Mouse (Mus musculus): ENCODE measurements around the gene Rin1. TPM values are rescaled to one million over a fixed set of nuclear protein-coding genes. Genes with fewer than 3 reads are reported as not detected.

Rin1 gene
- polyA plus RNA-seq, 1 experiment from 2014 or later, result 1.6 TPM

DNA sequence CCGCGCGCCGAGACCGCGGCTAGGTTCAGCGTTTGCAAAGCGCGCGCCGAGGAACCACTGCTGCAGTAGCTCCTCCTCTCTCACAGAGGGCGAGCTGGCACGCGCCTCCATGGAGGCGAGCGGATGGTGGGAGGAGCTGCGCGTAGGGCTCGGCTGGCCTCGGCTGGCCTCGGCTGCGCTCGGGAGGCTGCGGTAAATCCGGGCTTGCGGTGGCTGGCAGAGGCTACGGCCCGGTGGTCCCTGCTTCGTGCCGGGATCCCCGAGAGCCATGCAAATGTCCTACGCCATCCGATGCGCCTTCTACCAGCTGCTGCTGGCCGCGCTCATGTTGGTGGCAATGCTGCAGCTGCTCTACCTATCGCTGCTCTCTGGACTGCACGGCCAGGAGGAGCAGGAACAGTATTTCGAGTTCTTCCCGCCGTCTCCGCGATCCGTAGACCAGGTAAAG is 11.5 kb upstream of the Rin1 start, which contains the start of the genes B4gat1 and AC124502.3:
Gene B4gat1 (plus strand): TSS at position 118 of the 448 bp plus-strand sequence.
Gene AC124502.3 (plus strand): TSS at position 183 of the 448 bp plus-strand sequence.
- Histone ChIP-seq H3K36me3 (ENCODE audit: control insufficient read depth, insufficient read depth, low read length) (0 out of 2 replicates have a peak, but pooled peaks cover under 1% of the 10 kb centered on the region), H3K27ac (replicated peaks; ENCODE audit: low read depth, low read length) (peak within 1 kb of the TSS; percentile 86), H3K4me2 (ENCODE audit: low read length) (peak within 1 kb of the TSS; percentile 86), H3K9me3 (ENCODE audit: control insufficient read depth, low read length) (no peaks in the 10 kb centered on the region), H3K27me3 (ENCODE audit: control insufficient read depth, insufficient read depth, low read length) (no peaks in the 10 kb centered on the region), H3K4me1 (ENCODE audit: control insufficient read depth, insufficient read depth, low read length) (peaks cover 25% of the 10 kb centered on the region), H3K9ac (replicated peaks; ENCODE audit: low read length) (peak within 1 kb of the TSS; percentile 94), H3K4me3 (replicated peaks; ENCODE audit: low read depth, low read length) (peak within 1 kb of the TSS; percentile 89)
- DNase-seq, result peak; percentile 97
- ATAC-seq (ENCODE audit: low FRiP score, low TSS enrichment), result peak; percentile 92
- 1% methylated on average over 43 of the region's 44 CpGs for WGBS

DNA sequence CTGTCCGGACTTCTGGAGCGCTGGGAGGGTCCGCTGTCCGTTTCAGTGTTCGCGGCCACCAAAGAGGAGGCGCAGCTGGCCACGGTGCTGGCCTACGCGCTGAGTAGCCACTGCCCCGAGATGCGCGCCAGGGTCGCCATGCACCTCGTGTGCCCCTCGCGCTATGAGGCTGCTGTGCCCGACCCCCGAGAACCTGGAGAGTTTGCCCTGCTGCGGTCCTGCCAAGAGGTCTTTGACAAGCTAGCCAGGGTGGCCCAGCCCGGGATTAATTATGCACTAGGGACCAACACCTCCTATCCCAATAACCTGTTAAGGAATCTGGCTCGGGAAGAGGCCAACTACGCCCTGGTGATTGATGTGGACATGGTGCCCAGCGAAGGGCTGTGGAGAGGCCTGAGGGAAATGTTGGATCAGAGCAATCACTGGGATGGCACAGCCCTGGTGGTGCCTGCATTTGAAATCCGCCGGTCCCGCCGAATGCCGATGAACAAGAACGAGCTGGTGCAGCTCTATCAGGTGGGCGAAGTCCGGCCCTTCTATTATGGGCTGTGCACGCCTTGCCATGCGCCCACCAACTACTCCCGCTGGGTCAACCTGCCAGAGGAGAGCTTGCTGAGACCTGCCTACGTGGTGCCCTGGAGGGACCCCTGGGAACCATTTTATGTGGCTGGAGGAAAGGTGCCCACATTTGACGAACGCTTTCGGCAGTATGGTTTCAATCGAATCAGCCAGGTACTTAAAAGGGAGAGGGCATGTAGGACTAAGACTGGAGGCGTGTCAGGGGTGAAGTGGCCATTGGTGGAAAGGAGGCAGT is 10.8 kb upstream of the Rin1 start:
- 0 out of 2 replicates have a peak, but pooled peaks cover 4% of the 10 kb centered on the region for H3K36me3 ChIP-seq (ENCODE audit: control insufficient read depth, insufficient read depth, low read length)
- H3K9ac ChIP-seq (replicated peaks; ENCODE audit: low read length), result peak overlapping the region; percentile 94
- peak overlapping the region; percentile 89 for H3K4me3 ChIP-seq (replicated peaks; ENCODE audit: low read depth, low read length)
- 11% methylated on average over 41 of the region's 41 CpGs for WGBS
- H3K27me3 ChIP-seq (ENCODE audit: control insufficient read depth, insufficient read depth, low read length), result no peaks in the 10 kb centered on the region
- ATAC-seq (ENCODE audit: low FRiP score, low TSS enrichment), result no peak; the same call in 1 of the 2 replicates
- peak overlapping the region; percentile 86 for H3K27ac ChIP-seq (replicated peaks; ENCODE audit: low read depth, low read length)
- peak; percentile 28 for DNase-seq
- H3K9me3 ChIP-seq (ENCODE audit: control insufficient read depth, low read length), result no peaks in the 10 kb centered on the region
- peaks cover 25% of the 10 kb centered on the region for H3K4me1 ChIP-seq (ENCODE audit: control insufficient read depth, insufficient read depth, low read length)
- H3K4me2 ChIP-seq (ENCODE audit: low read length), result peak overlapping the region; percentile 86

DNA sequence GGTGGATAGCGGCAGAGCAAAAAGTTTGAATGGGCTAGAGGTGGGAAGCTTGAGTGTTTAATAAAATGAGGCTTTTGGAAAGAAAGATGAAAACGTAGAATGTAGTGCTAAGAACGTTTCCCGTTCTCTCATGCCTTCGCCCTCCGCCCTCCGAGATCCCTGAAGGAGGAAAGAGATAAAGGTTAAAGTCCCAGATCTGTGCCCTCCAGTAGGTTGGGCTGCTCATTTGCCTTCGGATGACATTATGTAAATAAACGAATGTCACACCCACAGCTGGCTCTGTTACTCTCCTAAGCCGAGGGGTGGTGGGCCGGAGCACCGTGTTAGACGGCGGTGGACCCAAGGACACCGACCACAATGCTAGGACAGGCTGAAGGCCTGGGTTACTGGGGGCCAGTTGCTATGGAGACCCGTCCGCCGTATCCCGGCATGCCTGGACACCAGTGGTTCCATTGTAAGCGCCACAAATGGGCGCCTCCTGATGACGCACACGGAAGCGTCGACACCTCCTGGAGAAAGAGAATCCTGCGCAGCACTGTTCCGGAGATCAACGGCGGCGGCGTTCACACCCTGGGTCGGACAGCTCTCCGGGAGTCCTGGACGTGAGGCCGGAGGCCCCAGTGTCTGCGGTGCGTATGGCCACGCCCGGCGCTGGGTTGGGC is 9.3 kb upstream of the Rin1 start, which contains the start of gene Brms1:
Gene Brms1 (plus strand): TSS at position 493 of the 662 bp plus-strand sequence.
- Histone ChIP-seq H3K36me3 (ENCODE audit: control insufficient read depth, insufficient read depth, low read length) (peaks cover 13% of the 10 kb centered on the region), H3K4me1 (ENCODE audit: control insufficient read depth, insufficient read depth, low read length) (peaks cover 25% of the 10 kb centered on the region), H3K27me3 (ENCODE audit: control insufficient read depth, insufficient read depth, low read length) (no peaks in the 10 kb centered on the region), H3K27ac (replicated peaks; ENCODE audit: low read depth, low read length) (peak within 1 kb of the TSS; percentile 70), H3K9me3 (ENCODE audit: control insufficient read depth, low read length) (no peaks in the 10 kb centered on the region), H3K4me3 (replicated peaks; ENCODE audit: low read depth, low read length) (peak within 1 kb of the TSS; percentile 89), H3K4me2 (ENCODE audit: low read length) (peak within 1 kb of the TSS; percentile 86), H3K9ac (replicated peaks; ENCODE audit: low read length) (peak within 1 kb of the TSS; percentile 94)
- peak; percentile 99 for DNase-seq
- 7% methylated on average over 40 of the region's 40 CpGs for WGBS
- ATAC-seq (ENCODE audit: low FRiP score, low TSS enrichment), result peak; percentile 76

DNA sequence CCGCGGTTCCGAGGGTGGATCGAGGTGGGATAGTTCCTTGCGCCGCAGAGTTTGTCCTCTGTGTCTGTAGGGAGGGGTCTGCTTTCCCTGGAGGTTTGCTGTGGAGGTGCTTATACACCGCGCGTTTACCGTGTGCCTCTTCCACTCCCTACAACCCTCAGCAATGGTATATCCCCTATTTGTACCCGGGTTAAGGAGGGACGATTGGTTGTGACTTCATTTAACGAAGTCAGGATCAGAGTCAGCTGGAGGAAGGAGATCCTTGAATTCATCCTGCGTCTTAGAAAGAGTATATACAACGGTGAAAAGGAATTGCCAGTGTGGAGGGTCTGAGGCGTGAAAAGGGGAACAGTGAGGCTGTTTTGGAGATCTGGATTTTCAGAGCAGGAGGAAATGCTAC is 8.7 kb upstream of the Rin1 start:
- no peaks in the 10 kb centered on the region for H3K27me3 ChIP-seq (ENCODE audit: control insufficient read depth, insufficient read depth, low read length)
- no peaks in the 10 kb centered on the region for H3K9me3 ChIP-seq (ENCODE audit: control insufficient read depth, low read length)
- peak overlapping the region; percentile 86 for H3K4me2 ChIP-seq (ENCODE audit: low read length)
- DNase-seq, result no peak
- peak overlapping the region; percentile 89 for H3K4me3 ChIP-seq (replicated peaks; ENCODE audit: low read depth, low read length)
- 2% methylated on average over 16 of the region's 16 CpGs for WGBS
- H3K9ac ChIP-seq (replicated peaks; ENCODE audit: low read length), result peak overlapping the region; percentile 79
- H3K27ac ChIP-seq (replicated peaks; ENCODE audit: low read depth, low read length), result peak overlapping the region; percentile 70
- H3K36me3 ChIP-seq (ENCODE audit: control insufficient read depth, insufficient read depth, low read length), result peaks cover 19% of the 10 kb centered on the region
- no peak for ATAC-seq (ENCODE audit: low FRiP score, low TSS enrichment)
- H3K4me1 ChIP-seq (ENCODE audit: control insufficient read depth, insufficient read depth, low read length), result peaks cover 25% of the 10 kb centered on the region

DNA sequence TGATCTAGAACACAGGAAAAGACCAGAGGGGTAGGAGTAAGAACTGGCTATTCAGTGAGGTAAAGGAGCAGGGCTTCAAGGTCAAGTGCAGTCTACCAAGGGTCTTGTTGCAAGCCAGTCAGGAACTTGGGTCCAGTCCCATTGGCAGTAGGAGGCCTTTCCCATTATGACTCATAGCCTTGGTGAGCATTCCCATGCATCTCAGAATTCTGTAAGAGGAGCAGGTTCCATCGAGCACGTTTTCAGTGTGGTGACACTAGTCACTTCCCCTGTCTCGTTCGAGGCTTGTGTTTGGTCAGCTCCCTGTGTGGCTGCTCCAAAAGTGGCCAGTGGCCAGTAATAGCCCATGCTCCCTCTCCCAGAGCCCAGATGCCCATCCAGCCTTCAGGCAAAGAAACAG is 4.8 kb upstream of the Rin1 start:
- no peak overlapping the region for H3K27ac ChIP-seq (replicated peaks; ENCODE audit: low read depth, low read length)
- peaks cover 9% of the 10 kb centered on the region; the same call in 1 of the 2 replicates for H3K27me3 ChIP-seq (ENCODE audit: control insufficient read depth, insufficient read depth, low read length)
- peaks cover 14% of the 10 kb centered on the region for H3K4me1 ChIP-seq (ENCODE audit: control insufficient read depth, insufficient read depth, low read length)
- 85% methylated on average over 4 of the region's 4 CpGs for WGBS
- no peak overlapping the region for H3K4me3 ChIP-seq (replicated peaks; ENCODE audit: low read depth, low read length)
- H3K4me2 ChIP-seq (ENCODE audit: low read length), result no peak overlapping the region
- no peaks in the 10 kb centered on the region for H3K9me3 ChIP-seq (ENCODE audit: control insufficient read depth, low read length)
- no peak overlapping the region for H3K9ac ChIP-seq (replicated peaks; ENCODE audit: low read length)
- ATAC-seq (ENCODE audit: low FRiP score, low TSS enrichment) (no peak), DNase-seq (no peak)
- peaks cover 48% of the 10 kb centered on the region for H3K36me3 ChIP-seq (ENCODE audit: control insufficient read depth, insufficient read depth, low read length)

DNA sequence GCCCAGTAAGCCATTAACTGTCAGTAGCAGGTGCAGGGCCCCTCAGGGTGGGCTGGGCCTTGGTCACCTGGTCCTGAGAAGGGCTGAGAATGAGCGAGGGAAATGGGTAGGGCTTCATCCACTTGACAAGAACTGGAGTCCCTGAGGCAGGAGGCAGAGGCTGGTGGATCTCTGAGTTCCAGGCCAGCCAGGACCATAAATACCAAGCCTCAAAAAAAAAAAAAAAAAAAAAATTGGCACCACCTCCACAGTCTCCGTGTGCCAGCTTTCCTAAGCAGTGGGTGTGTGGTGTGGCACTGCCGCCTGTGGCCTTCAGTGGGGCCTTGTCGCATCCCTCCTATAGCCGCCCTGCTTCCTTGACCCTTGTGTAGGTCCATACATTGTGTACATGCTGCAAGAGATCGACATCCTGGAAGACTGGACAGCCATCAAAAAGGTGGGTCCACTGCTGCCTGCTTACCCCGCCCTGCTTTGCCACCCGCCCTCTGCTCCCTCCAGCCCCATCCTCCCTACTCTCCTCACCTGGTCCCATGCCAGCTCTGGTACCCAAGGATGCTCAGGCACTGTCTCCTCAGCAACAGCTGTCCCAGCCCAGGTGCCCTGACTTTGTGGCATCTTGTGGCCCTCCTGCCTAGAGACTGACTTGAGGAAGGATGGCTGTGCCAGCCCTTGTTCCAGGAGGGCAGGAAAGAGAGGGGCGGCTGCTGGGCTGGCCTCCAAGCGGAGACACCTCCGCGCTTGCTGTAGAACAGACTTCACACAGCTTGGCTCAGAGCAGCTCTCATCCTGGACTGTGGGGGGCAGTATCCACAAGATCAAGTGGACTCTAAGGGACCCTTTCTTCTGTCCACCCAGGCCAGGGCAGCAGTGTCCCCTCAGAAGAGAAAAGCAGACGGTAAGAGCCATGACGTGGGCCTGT is 1.9 kb upstream of the Rin1 start:
- no peak overlapping the region for H3K4me3 ChIP-seq (replicated peaks; ENCODE audit: low read depth, low read length)
- WGBS, result 82% methylated on average over 14 of the region's 14 CpGs
- peaks cover 37% of the 10 kb centered on the region for H3K27me3 ChIP-seq (ENCODE audit: control insufficient read depth, insufficient read depth, low read length)
- H3K9me3 ChIP-seq (ENCODE audit: control insufficient read depth, low read length), result no peaks in the 10 kb centered on the region
- DNase-seq (no peak), ATAC-seq (ENCODE audit: low FRiP score, low TSS enrichment) (no peak)
- H3K36me3 ChIP-seq (ENCODE audit: control insufficient read depth, insufficient read depth, low read length), result peaks cover 48% of the 10 kb centered on the region
- H3K4me1 ChIP-seq (ENCODE audit: control insufficient read depth, insufficient read depth, low read length), result 0 out of 2 replicates have a peak, but pooled peaks cover 4% of the 10 kb centered on the region
- no peak overlapping the region for H3K9ac ChIP-seq (replicated peaks; ENCODE audit: low read length)
- H3K4me2 ChIP-seq (ENCODE audit: low read length), result no peak overlapping the region
- H3K27ac ChIP-seq (replicated peaks; ENCODE audit: low read depth, low read length), result no peak overlapping the region

DNA sequence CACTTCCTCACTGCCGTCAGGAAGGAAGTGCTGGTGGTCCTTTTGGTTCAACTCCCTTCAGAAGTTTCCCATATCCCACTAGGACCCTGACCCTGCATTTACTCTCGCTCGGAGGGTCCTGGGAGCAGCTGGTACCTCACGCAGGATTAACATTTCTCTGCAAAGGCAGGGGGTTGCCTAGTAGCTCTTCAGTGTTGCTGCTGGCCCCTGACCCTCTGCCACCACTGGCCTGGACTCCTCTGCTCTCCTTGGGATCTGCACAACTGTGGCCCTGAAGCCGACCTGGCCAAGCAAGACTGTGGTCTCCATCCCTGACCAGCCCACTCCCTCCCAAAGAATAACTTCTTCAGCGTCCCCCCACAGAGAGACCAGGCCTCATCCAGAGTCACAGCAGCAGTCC is 956 bp upstream of the Rin1 start:
- Histone ChIP-seq H3K9me3 (ENCODE audit: control insufficient read depth, low read length) (no peaks in the 10 kb centered on the region), H3K36me3 (ENCODE audit: control insufficient read depth, insufficient read depth, low read length) (peaks cover 44% of the 10 kb centered on the region), H3K4me3 (replicated peaks; ENCODE audit: low read depth, low read length) (no peak overlapping the region), H3K4me2 (ENCODE audit: low read length) (no peak overlapping the region), H3K27ac (replicated peaks; ENCODE audit: low read depth, low read length) (no peak overlapping the region), H3K9ac (replicated peaks; ENCODE audit: low read length) (no peak overlapping the region), H3K4me1 (ENCODE audit: control insufficient read depth, insufficient read depth, low read length) (0 out of 2 replicates have a peak, but pooled peaks cover 4% of the 10 kb centered on the region), H3K27me3 (ENCODE audit: control insufficient read depth, insufficient read depth, low read length) (peaks cover 37% of the 10 kb centered on the region)
- DNase-seq (no peak), ATAC-seq (ENCODE audit: low FRiP score, low TSS enrichment) (no peak)
- WGBS, result 40% methylated on average over 6 of the region's 6 CpGs

DNA sequence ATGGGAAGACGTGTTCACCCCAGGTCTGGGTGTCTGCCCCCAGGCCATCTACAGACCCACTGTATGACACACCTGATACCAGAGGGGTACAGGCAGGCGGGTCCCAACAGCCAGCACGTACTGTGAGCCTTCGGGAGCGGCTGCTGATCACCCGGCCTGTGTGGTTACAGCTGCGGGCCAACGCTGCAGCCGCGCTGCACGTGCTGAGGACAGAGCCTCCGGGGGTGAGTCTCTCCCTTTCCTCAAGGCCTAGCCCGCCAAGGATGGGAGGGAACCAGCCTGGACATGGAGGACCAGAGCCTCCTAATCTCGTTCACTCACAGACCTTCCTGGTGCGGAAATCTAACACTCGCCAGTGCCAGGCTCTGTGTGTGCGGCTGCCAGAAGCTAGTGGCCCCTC is 750 bp downstream of the Rin1 start:
- no peaks in the 10 kb centered on the region for H3K9me3 ChIP-seq (ENCODE audit: control insufficient read depth, low read length)
- DNase-seq, result no peak
- H3K4me2 ChIP-seq (ENCODE audit: low read length), result no peak overlapping the region
- peaks cover 35% of the 10 kb centered on the region for H3K36me3 ChIP-seq (ENCODE audit: control insufficient read depth, insufficient read depth, low read length)
- 0 out of 2 replicates have a peak overlapping the region, but pooled peaks have one; percentile 9 for H3K9ac ChIP-seq (replicated peaks; ENCODE audit: low read length)
- 0 out of 2 replicates have a peak, but pooled peaks cover 4% of the 10 kb centered on the region for H3K4me1 ChIP-seq (ENCODE audit: control insufficient read depth, insufficient read depth, low read length)
- H3K4me3 ChIP-seq (replicated peaks; ENCODE audit: low read depth, low read length), result no peak overlapping the region
- ATAC-seq (ENCODE audit: low FRiP score, low TSS enrichment), result no peak
- H3K27ac ChIP-seq (replicated peaks; ENCODE audit: low read depth, low read length), result no peak overlapping the region
- H3K27me3 ChIP-seq (ENCODE audit: control insufficient read depth, insufficient read depth, low read length), result peaks cover 37% of the 10 kb centered on the region
- WGBS, result 6% methylated on average over 17 of the region's 17 CpGs
